Mouse (Mus musculus) c-Kit-positive CD71-positive TER-119-positive erythroid progenitor cells, embryonic 14.5 days (primary cell): ENCODE measurements around the gene Tbc1d15.
"Not testable (repeated sequence)": the region's sequence is repeated elsewhere in the genome, so short reads cannot be mapped to it uniquely, and the experiment has no call there.

Experiments
- DNase-seq: peaks from one replicate; pipeline ENCODE4 v3.0.0-alpha.2; 2013; ENCODE audit warnings: low spot score

The Tbc1d15 gene

GRCm38 (mm10) chr10:115245488-115245887, 5.8 kb downstream of the Tbc1d15 start:
- no peak for DNase-seq

- DNase-seq: no peak
Observed at GRCm38 (mm10) chr10:115241082-115241595, 10.1 kb downstream of the Tbc1d15 start.

GRCm38 (mm10) chr10:115237931-115238330, 13.3 kb downstream of the Tbc1d15 start:
- no peak for DNase-seq

GRCm38 (mm10) chr10:115236733-115237132, 14.5 kb downstream of the Tbc1d15 start:
- peak; percentile 27 for DNase-seq

- DNase-seq: no peak
Observed at GRCm38 (mm10) chr10:115235501-115235900, 15.8 kb downstream of the Tbc1d15 start.

GRCm38 (mm10) chr10:115233798-115234197, 17.5 kb downstream of the Tbc1d15 start:
- DNase-seq: no peak

GRCm38 (mm10) chr10:115232513-115232912, 18.8 kb downstream of the Tbc1d15 start:
- DNase-seq: no peak

GRCm38 (mm10) chr10:115229023-115229422, 22.2 kb downstream of the Tbc1d15 start:
- no peak for DNase-seq

- DNase-seq: no peak
Observed at GRCm38 (mm10) chr10:115226586-115226985, 24.7 kb downstream of the Tbc1d15 start.

GRCm38 (mm10) chr10:115223845-115224244, 27.4 kb downstream of the Tbc1d15 start:
- DNase-seq: no peak

GRCm38 (mm10) chr10:115212916-115213580, 38.2 kb downstream of the Tbc1d15 start:
- DNase-seq: no peak

- DNase-seq: no peak
Observed at GRCm38 (mm10) chr10:115205825-115206224, 45.4 kb downstream of the Tbc1d15 start.

GRCm38 (mm10) chr10:115205284-115205683, 46.0 kb downstream of the Tbc1d15 start:
- DNase-seq: no peak

- DNase-seq: no peak
Observed at GRCm38 (mm10) chr10:115191214-115191613, 60.1 kb downstream of the Tbc1d15 start.

GRCm38 (mm10) chr10:115187390-115187789, 63.9 kb downstream of the Tbc1d15 start:
- no peak for DNase-seq

- peak; percentile 33 for DNase-seq
Observed at GRCm38 (mm10) chr10:115184697-115185096, 66.6 kb downstream of the Tbc1d15 start, which contains the start of gene Tph2. Gene Tph2 (minus strand): TSS chr10:115185022.

- no peak for DNase-seq
Observed at GRCm38 (mm10) chr10:115181034-115181433, 70.2 kb downstream of the Tbc1d15 start.

GRCm38 (mm10) chr10:115178019-115178418, 73.2 kb downstream of the Tbc1d15 start:
- not testable (repeated sequence) for DNase-seq

- no peak for DNase-seq
Observed at GRCm38 (mm10) chr10:115175591-115175991, 75.7 kb downstream of the Tbc1d15 start.

- no peak for DNase-seq
Observed at GRCm38 (mm10) chr10:115173336-115173735, 77.9 kb downstream of the Tbc1d15 start.

- DNase-seq: no peak
Observed at GRCm38 (mm10) chr10:115171351-115171818, 79.9 kb downstream of the Tbc1d15 start.

GRCm38 (mm10) chr10:115170496-115171350, 80.5 kb downstream of the Tbc1d15 start:
- DNase-seq: no peak

- DNase-seq: no peak
Observed at GRCm38 (mm10) chr10:115169410-115169809, 81.9 kb downstream of the Tbc1d15 start.
